26 mouse cellular contexts compared by ENCODE assay signal in genomic region chr7:34919054-34919453, GRCm38 (mm10). TPM values are rescaled to one million over a fixed set of nuclear protein-coding genes. Genes with fewer than 3 reads are reported as not detected.
DNase-seq lines count a peak whose midpoint lies in the region; ATAC-seq and TF ChIP-seq lines count a peak whose summit lies in the region.
"Had no signal": no experiment of that assay in that cellular context is flagged by ENCODE, and none has a peak within 500 bp of the region (broad histone marks: within the 10 kb centered on the region; RNA-seq: fewer than 3 reads in every experiment).

No protein-coding gene starts in this region.

- in situ Hi-C loops in Patski (cut with MboI; ENCODE audit: low pct_unique_long_range_greater_than_20kb): no loop called here

- no peak overlapping the region for H3K27ac ChIP-seq in intestine, embryonic 14.5 days (ENCODE audit: low read depth)
- no peak overlapping the region for H3K27ac ChIP-seq in intestine, postnatal 0 days (ENCODE audit: low read depth, low read length)
- peak overlapping the region; percentile 77 for H3K27ac ChIP-seq in kidney, postnatal 0 days
- peak overlapping the region; percentile 33; the same call in 1 of the 2 replicates for H3K27ac ChIP-seq in limb, embryonic 13.5 days
- H3K27ac ChIP-seq: gastrocnemius, adult 2 months; hindbrain, embryonic 14.5 days; layer of hippocampus, adult 2 months; left cerebral cortex, adult 2 months; liver, embryonic 15.5 days; midbrain, embryonic 10.5 days; midbrain, embryonic 15.5 days; neural tube, embryonic 12.5 days; stomach, embryonic 15.5 days had no signal

- H3K27me3 ChIP-seq in intestine, embryonic 14.5 days (replicated peaks; ENCODE audit: control insufficient read depth, insufficient read depth, low read length): no peaks in the 10 kb centered on the region
- no peaks in the 10 kb centered on the region for H3K27me3 ChIP-seq in intestine, postnatal 0 days (replicated peaks; ENCODE audit: control insufficient read depth, insufficient read depth, low read length)
- no peaks in the 10 kb centered on the region for H3K27me3 ChIP-seq in kidney, postnatal 0 days (ENCODE audit: insufficient read depth, low read length)
- H3K27me3 ChIP-seq in Patski: no peaks in the 10 kb centered on the region
- H3K27me3 ChIP-seq in limb, embryonic 13.5 days: no peaks in the 10 kb centered on the region
- H3K27me3 ChIP-seq: heart, embryonic 12.5 days; liver, embryonic 15.5 days; midbrain, embryonic 15.5 days; neural tube, embryonic 12.5 days; stomach, embryonic 15.5 days had no signal

- no peaks in the 10 kb centered on the region for H3K9me3 ChIP-seq in intestine, embryonic 14.5 days (ENCODE audit: control insufficient read depth, low read length)
- no peaks in the 10 kb centered on the region for H3K9me3 ChIP-seq in intestine, postnatal 0 days (ENCODE audit: control insufficient read depth)
- H3K9me3 ChIP-seq in kidney, postnatal 0 days (replicated peaks; ENCODE audit: low read length): no peaks in the 10 kb centered on the region
- H3K9me3 ChIP-seq in limb, embryonic 13.5 days: no peaks in the 10 kb centered on the region
- H3K9me3 ChIP-seq: G1E; heart, embryonic 12.5 days; liver, embryonic 15.5 days; midbrain, embryonic 10.5 days; midbrain, embryonic 15.5 days; neural tube, embryonic 12.5 days; stomach, embryonic 15.5 days had no signal

- no peak for DNase-seq in intestine, embryonic 14.5 days (ENCODE audit: low spot score)
- peak; percentile 80 for DNase-seq in kidney, postnatal 0 days (ENCODE audit: low spot score)
- DNase-seq in kidney, adult 8-10 months: no peak
- DNase-seq in Patski (ENCODE audit: low read depth, low spot score): no peak
- DNase-seq in left cerebral cortex, adult 8-10 months (ENCODE audit: low spot score in 2 of 2): no peak
- no peak for DNase-seq in Muller cell, postnatal 12 days (ENCODE audit: inconsistent ontology term)
- DNase-seq: cerebellum, adult 2 months; gastrocnemius, postnatal 36 days; right cerebral cortex, postnatal 25 days had no signal

- POLR2A ChIA-PET in Patski (lab: Charles Lee): interaction anchor here (0.6 kb wide), 1 partner anchor 19 kb away, joined by 3 read pairs; no protein-coding TSS in a partner anchor

- CTCF ChIA-PET in Patski (lab: Charles Lee): interaction anchor here (1.3 to 1.5 kb wide), 3 partner anchors 15 to 19 kb away, joined by 4 to 6 read pairs (median 4); no protein-coding TSS in a partner anchor

- H3K4me1 ChIP-seq in intestine, embryonic 14.5 days (replicated peaks; ENCODE audit: control insufficient read depth, insufficient read depth, low read length): 0 out of 2 replicates have a peak, but pooled peaks cover 5% of the 10 kb centered on the region
- no peaks in the 10 kb centered on the region for H3K4me1 ChIP-seq in intestine, postnatal 0 days (replicated peaks; ENCODE audit: control insufficient read depth, insufficient read depth, low read length)
- peaks cover 13% of the 10 kb centered on the region; the same call in 1 of the 2 replicates for H3K4me1 ChIP-seq in kidney, postnatal 0 days (replicated peaks; ENCODE audit: insufficient read depth, low read length)
- peaks cover 17% of the 10 kb centered on the region for H3K4me1 ChIP-seq in limb, embryonic 13.5 days
- H3K4me1 ChIP-seq: heart, embryonic 12.5 days; midbrain, embryonic 10.5 days; midbrain, embryonic 15.5 days; stomach, embryonic 15.5 days had no signal

- no peak overlapping the region for H3K4me2 ChIP-seq in intestine, embryonic 14.5 days (ENCODE audit: low read length)
- no peak overlapping the region for H3K4me2 ChIP-seq in intestine, postnatal 0 days (replicated peaks; ENCODE audit: low read depth)
- no peak overlapping the region for H3K4me2 ChIP-seq in kidney, postnatal 0 days (ENCODE audit: low read length)
- no peak overlapping the region for H3K4me2 ChIP-seq in limb, embryonic 13.5 days (replicated peaks)
- H3K4me2 ChIP-seq: heart, embryonic 12.5 days; hindbrain, embryonic 14.5 days; liver, embryonic 15.5 days; lung, embryonic 14.5 days; midbrain, embryonic 15.5 days; neural tube, embryonic 12.5 days; stomach, embryonic 15.5 days had no signal

- H3K36me3 ChIP-seq in intestine, embryonic 14.5 days (ENCODE audit: control insufficient read depth, insufficient read depth, low read length): peaks cover 5% of the 10 kb centered on the region; the same call in 1 of the 2 replicates
- peaks cover 13% of the 10 kb centered on the region for H3K36me3 ChIP-seq in intestine, postnatal 0 days (ENCODE audit: control insufficient read depth, insufficient read depth)
- 0 out of 2 replicates have a peak, but pooled peaks cover 3% of the 10 kb centered on the region for H3K36me3 ChIP-seq in kidney, postnatal 0 days (ENCODE audit: insufficient read depth, low read length)
- peaks cover 22% of the 10 kb centered on the region for H3K36me3 ChIP-seq in limb, embryonic 13.5 days
- H3K36me3 ChIP-seq: liver, embryonic 15.5 days; midbrain, embryonic 15.5 days; neural tube, embryonic 12.5 days; stomach, embryonic 15.5 days had no signal

- WGBS in intestine, embryonic 14.5 days: 57% methylated on average over 5 of the region's 5 CpGs
- WGBS in intestine, postnatal 0 days: 50% methylated on average over 5 of the region's 5 CpGs
- 31% methylated on average over 5 of the region's 5 CpGs for WGBS in kidney, postnatal 0 days
- 51% methylated on average over 5 of the region's 5 CpGs for WGBS in limb, embryonic 13.5 days

- no peak overlapping the region for H3K4me3 ChIP-seq in intestine, embryonic 14.5 days (ENCODE audit: low read depth, low read length)
- no peak overlapping the region for H3K4me3 ChIP-seq in intestine, postnatal 0 days (ENCODE audit: low read depth, low read length)
- H3K4me3 ChIP-seq in kidney, postnatal 0 days (replicated peaks; ENCODE audit: low read depth, low read length): no peak overlapping the region
- no peak overlapping the region for H3K4me3 ChIP-seq in limb, embryonic 13.5 days
- H3K4me3 ChIP-seq: erythroblast, embryonic 14.5 days; gastrocnemius, adult 2 months; heart, embryonic 12.5 days; layer of hippocampus, adult 2 months; left cerebral cortex, adult 2 months; liver, embryonic 15.5 days; midbrain, embryonic 10.5 days; midbrain, embryonic 15.5 days; neural tube, embryonic 12.5 days; stomach, embryonic 15.5 days had no signal

- no peak for TF ChIP-seq CTCF in intestine, postnatal 0 days (IDR thresholded peaks at IDR 0.05; ENCODE audit: low read depth)
- TF ChIP-seq CTCF in kidney, postnatal 0 days (IDR thresholded peaks at IDR 0.05; ENCODE audit: low read depth): no peak
- no peak for TF ChIP-seq CTCF in Patski (IDR thresholded peaks at IDR 0.05)

- no peak overlapping the region for H3K9ac ChIP-seq in intestine, embryonic 14.5 days (ENCODE audit: low read length)
- H3K9ac ChIP-seq in intestine, postnatal 0 days (ENCODE audit: low read depth, low read length): no peak overlapping the region
- no peak overlapping the region for H3K9ac ChIP-seq in kidney, postnatal 0 days (ENCODE audit: low read depth, low read length)
- H3K9ac ChIP-seq in limb, embryonic 13.5 days: no peak overlapping the region
- H3K9ac ChIP-seq: heart, embryonic 12.5 days; hindbrain, embryonic 14.5 days; liver, embryonic 15.5 days; lung, embryonic 14.5 days; midbrain, embryonic 15.5 days; neural tube, embryonic 12.5 days; stomach, embryonic 15.5 days had no signal

- peak; percentile 53; the same call in 1 of the 2 replicates for ATAC-seq in intestine, embryonic 14.5 days (replicated peaks; ENCODE audit: low FRiP score, low TSS enrichment, low read depth)
- ATAC-seq in intestine, postnatal 0 days: no peak
- peak; percentile 67 for ATAC-seq in kidney, postnatal 0 days (replicated peaks; ENCODE audit: low FRiP score, low read depth)
- peak; percentile 61 for ATAC-seq in Patski
- peak; percentile 14; the same call in 1 of the 2 replicates for ATAC-seq in limb, embryonic 13.5 days (ENCODE audit: low FRiP score, low read depth)
- ATAC-seq: forebrain, embryonic 16.5 days; inflammation-experienced regulatory T-cells, adult 6 months; midbrain, embryonic 15.5 days had no signal

RNA-seq across cellular contexts. Expression of gene Pepd, which starts 6.9 kb away (rescaled TPM):
- 80.3 and 80.7 TPM in 2 replicates for polyA plus RNA-seq in intestine, embryonic 14.5 days (2014; fragmentation: Nextera tagmentation; extraction: Ambion mirVana)
- polyA plus RNA-seq in intestine, postnatal 0 days (2015; fragmentation: Nextera tagmentation; extraction: Ambion mirVana): 178 and 192 TPM in 2 replicates
- polyA plus RNA-seq in kidney, postnatal 0 days (2015; fragmentation: Nextera tagmentation; extraction: Ambion mirVana): 150 and 172 TPM in 2 replicates
- 128 TPM for polyA plus RNA-seq in Patski (2021)
- 62.6 and 65.0 TPM in 2 replicates for polyA plus RNA-seq in limb, embryonic 13.5 days (2015; fragmentation: Nextera tagmentation; extraction: Ambion mirVana)
- 10 to 100 TPM; 32.5 to 36.0 (median 33.8) TPM for total RNA-seq in left cerebral cortex, adult 8-10 months (2022)

Comparison
In these comparisons a context has a peak if more than half of its experiments do, and no peak if none do; other contexts are left out.
1. H3K27ac ChIP-seq: peak in kidney, postnatal 0 days (single experiment) and limb, embryonic 13.5 days (single experiment); none in intestine, embryonic 14.5 days (single experiment) and intestine, postnatal 0 days (single experiment).